Mouse (Mus musculus) c-Kit-positive CD71-positive TER-119-positive erythroid progenitor cells, embryonic 14.5 days (primary cell): Measurements from ENCODE around the gene Ldhc.
"Not testable (repeated sequence)": the region's sequence is repeated elsewhere in the genome, so short reads cannot be mapped to it uniquely, and the experiment has no call there.

Experiments
- DNase-seq: peaks from one replicate; pipeline ENCODE4 v3.0.0-alpha.2; 2013; ENCODE audit warnings: low spot score

Ldhc gene

GRCm38 (mm10) chr7:46860996-46861395 lies at the start of gene Ldhc:
Gene Ldhc, plus strand, starts transcription at chr7:46861203.
- DNase-seq: no peak

- DNase-seq: no peak
Observed at GRCm38 (mm10) chr7:46814012-46814411, 47.0 kb upstream of the Ldhc start.

GRCm38 (mm10) chr7:46820876-46821632 lies 39.9 kb upstream of the Ldhc start:
- not testable (repeated sequence) for DNase-seq

- no peak for DNase-seq
Observed at GRCm38 (mm10) chr7:46827046-46827802, 33.8 kb upstream of the Ldhc start.

GRCm38 (mm10) chr7:46827803-46828184 lies 33.2 kb upstream of the Ldhc start:
- DNase-seq: no peak

GRCm38 (mm10) chr7:46829911-46830310 lies 31.1 kb upstream of the Ldhc start:
- no peak for DNase-seq

- DNase-seq: no peak
Observed at GRCm38 (mm10) chr7:46830799-46831590, 30.0 kb upstream of the Ldhc start.

- DNase-seq: no peak
Observed at GRCm38 (mm10) chr7:46831693-46832092, 29.3 kb upstream of the Ldhc start.

GRCm38 (mm10) chr7:46832112-46832810 lies 28.7 kb upstream of the Ldhc start:
- DNase-seq: not testable (repeated sequence)

GRCm38 (mm10) chr7:46833266-46833665 lies 27.7 kb upstream of the Ldhc start:
- DNase-seq: peak; percentile 64

GRCm38 (mm10) chr7:46833670-46834255 lies 27.2 kb upstream of the Ldhc start:
- no peak for DNase-seq

- no peak for DNase-seq
Observed at GRCm38 (mm10) chr7:46834994-46835610, 25.9 kb upstream of the Ldhc start.

- DNase-seq: no peak
Observed at GRCm38 (mm10) chr7:46836357-46836756, 24.6 kb upstream of the Ldhc start.

- no peak for DNase-seq
Observed at GRCm38 (mm10) chr7:46837073-46837472, 23.9 kb upstream of the Ldhc start.

- DNase-seq: no peak
Observed at GRCm38 (mm10) chr7:46838104-46838671, 22.8 kb upstream of the Ldhc start.

GRCm38 (mm10) chr7:46838891-46839302 lies 22.1 kb upstream of the Ldhc start:
- DNase-seq: no peak

- no peak for DNase-seq
Observed at GRCm38 (mm10) chr7:46839446-46839845, 21.6 kb upstream of the Ldhc start.

GRCm38 (mm10) chr7:46839861-46840260 lies 21.1 kb upstream of the Ldhc start:
- DNase-seq: no peak

- DNase-seq: no peak
Observed at GRCm38 (mm10) chr7:46840326-46840725, 20.7 kb upstream of the Ldhc start.

- DNase-seq: no peak
Observed at GRCm38 (mm10) chr7:46840787-46841525, 20.0 kb upstream of the Ldhc start, which contains the start of gene Ldha. Gene Ldha, plus strand, starts transcription at chr7:46841475.
